Mouse (Mus musculus) MEL (cell line): ENCODE measurements around the gene Olfr267. TPM values are rescaled to one million over a fixed set of nuclear protein-coding genes. Genes with fewer than 3 reads are reported as not detected.

Experiments
- DNase-seq: peaks from one replicate; pipeline ENCODE4 v3.0.0; 2011; ENCODE audit warnings: low read depth, low spot score
- H3K27ac ChIP-seq: 2 replicates; pipeline ENCODE4 v1.5.1; 2012; ENCODE audit warnings: low read depth, mild to moderate bottlenecking, control low read depth, low read length, moderate library complexity; ENCODE audit not compliant: control insufficient read depth
- H3K27me3 ChIP-seq, 2 experiments: fragments of 150-350 bp in 1 of 2; sonication (generic) in 1 of 2; 2 replicates each; pipeline ENCODE4 v1.6.1; 2012; ENCODE audit warnings: low read length in 2 of 2, mild to moderate bottlenecking in 2 of 2, improper control_type of control experiment in 1 of 2, moderate library complexity in 1 of 2; ENCODE audit not compliant: insufficient read depth in 2 of 2, control insufficient read depth in 1 of 2
- H3K36me3 ChIP-seq, 2 experiments: 2 replicates each; pipeline ENCODE4 v1.6.1; 2012 to 2014; ENCODE audit warnings: low read length in 2 of 2, improper control_type of control experiment in 1 of 2, inconsistent platforms in 1 of 2, mild to moderate bottlenecking in 1 of 2; ENCODE audit not compliant: insufficient read depth in 2 of 2, control insufficient read depth in 1 of 2
- H3K4me1 ChIP-seq, 2 experiments: fragments of 150-350 bp in 1 of 2; sonication (generic) in 1 of 2; 2 replicates each; pipeline ENCODE4 v1.6.1; 2012; ENCODE audit warnings: low read length in 2 of 2, improper control_type of control experiment in 1 of 2, mild to moderate bottlenecking in 1 of 2; ENCODE audit not compliant: insufficient read depth in 2 of 2, control insufficient read depth in 1 of 2
- H3K4me3 ChIP-seq, 2 experiments: fragments of 150-350 bp in 1 of 2; sonication (generic) in 1 of 2; 2 replicates each; pipeline ENCODE4 v1.5.1; 2012; ENCODE audit warnings: low read depth in 2 of 2, low read length in 2 of 2, mild to moderate bottlenecking in 2 of 2, moderate library complexity in 2 of 2, control low read depth in 1 of 2, improper control_type of control experiment in 1 of 2; ENCODE audit not compliant: control insufficient read depth in 1 of 2, insufficient read depth in 1 of 2
- H3K79me2 ChIP-seq: 2 replicates; pipeline ENCODE4 v1.6.1; 2012; ENCODE audit warnings: mild to moderate bottlenecking, low read length, moderate library complexity; ENCODE audit not compliant: control insufficient read depth, poor library complexity, insufficient read depth
- H3K9ac ChIP-seq: 2 replicates; pipeline ENCODE4 v1.6.1; 2012; ENCODE audit warnings: low read depth, mild to moderate bottlenecking, control low read depth, low read length, moderate library complexity; ENCODE audit not compliant: control insufficient read depth, poor library complexity, severe bottlenecking
- H3K9me3 ChIP-seq: fragments of 150-350 bp; sonication (generic); replicated peaks from 2 replicates; pipeline ENCODE4 v1.6.1; 2012; ENCODE audit warnings: mild to moderate bottlenecking, low read length, improper control_type of control experiment, moderate library complexity; ENCODE audit not compliant: insufficient read depth
- BHLHE40 ChIP-seq: IDR thresholded peaks from 2 replicates; pipeline ENCODE4 v1.6.1; 2012; ENCODE audit warnings: low read depth, mild to moderate bottlenecking, inconsistent platforms, low read length, improper control_type of control experiment, borderline replicate concordance
- CTCF ChIP-seq, 3 experiments: IDR thresholded peaks in 2 of 3; conservative IDR thresholded peaks in 1 of 3; 2 replicates each; pipeline ENCODE4 v1.5.1; 2011 to 2012; ENCODE audit warnings: low read length in 3 of 3, low read depth in 2 of 3, mild to moderate bottlenecking in 2 of 3, improper control_type of control experiment in 1 of 3, inconsistent platforms in 1 of 3, mixed read lengths in 1 of 3, moderate library complexity in 1 of 3; ENCODE audit not compliant: control insufficient read depth in 1 of 3, insufficient read depth in 1 of 3, poor library complexity in 1 of 3, severe bottlenecking in 1 of 3
- E2F4 ChIP-seq: IDR thresholded peaks from 2 replicates; pipeline ENCODE4 v1.6.1; 2011; ENCODE audit warnings: low read depth, low read length, improper control_type of control experiment, borderline replicate concordance
- ELF1 ChIP-seq: IDR thresholded peaks from 2 replicates; pipeline ENCODE4 v1.6.1; 2014; ENCODE audit warnings: low read depth, mild to moderate bottlenecking, inconsistent platforms, low read length, improper control_type of control experiment, moderate library complexity
- ETS1 ChIP-seq: IDR thresholded peaks from 2 replicates; pipeline ENCODE4 v1.6.1; 2012; ENCODE audit warnings: low read depth, mild to moderate bottlenecking, inconsistent platforms, low read length, improper control_type of control experiment, moderate library complexity
- HCFC1 ChIP-seq: IDR thresholded peaks from 2 replicates; pipeline ENCODE4 v1.6.1; 2012; ENCODE audit warnings: low read depth, mild to moderate bottlenecking, inconsistent platforms, low read length, improper control_type of control experiment, moderate library complexity
- KAT2A ChIP-seq: conservative IDR thresholded peaks from 2 replicates; pipeline ENCODE4 v1.6.1; 2012; ENCODE audit warnings: low read depth, low read length, improper control_type of control experiment, inconsistent platforms
- MAFK ChIP-seq: IDR thresholded peaks from 2 replicates; pipeline ENCODE4 v1.6.1; 2011; ENCODE audit warnings: low read depth, mild to moderate bottlenecking, low read length, improper control_type of control experiment, borderline replicate concordance
- MAZ ChIP-seq: IDR thresholded peaks from 2 replicates; pipeline ENCODE4 v1.6.1; 2012; ENCODE audit warnings: low read depth, mild to moderate bottlenecking, inconsistent platforms, low read length, improper control_type of control experiment
- MXI1 ChIP-seq: IDR thresholded peaks from 2 replicates; pipeline ENCODE4 v1.6.1; 2011; ENCODE audit warnings: mild to moderate bottlenecking, low read depth, low read length, improper control_type of control experiment
- MYB ChIP-seq: IDR thresholded peaks from 2 replicates; pipeline ENCODE4 v1.6.1; 2011; ENCODE audit warnings: mild to moderate bottlenecking, low read depth, low read length, improper control_type of control experiment
- MYC ChIP-seq: IDR thresholded peaks from 2 replicates; pipeline ENCODE4 v1.6.1; 2011; ENCODE audit warnings: low read depth, mild to moderate bottlenecking, low read length, improper control_type of control experiment, moderate library complexity
- POLR2A ChIP-seq, 2 experiments: IDR thresholded peaks; 2 replicates each; pipeline ENCODE4 v1.6.1; 2011 to 2012; ENCODE audit warnings: low read length in 2 of 2, mild to moderate bottlenecking in 2 of 2, control low read depth in 1 of 2, improper control_type of control experiment in 1 of 2, low read depth in 1 of 2, moderate library complexity in 1 of 2; ENCODE audit not compliant: control insufficient read depth in 1 of 2, insufficient read depth in 1 of 2, poor library complexity in 1 of 2
- POLR2AphosphoS2 ChIP-seq: IDR thresholded peaks from 2 replicates; pipeline ENCODE4 v1.6.1; 2011; ENCODE audit warnings: low read length, improper control_type of control experiment
- POLR2AphosphoS5 ChIP-seq: IDR thresholded peaks from 2 replicates; pipeline ENCODE4 v1.6.1; 2012; ENCODE audit warnings: low read depth, borderline replicate concordance, mild to moderate bottlenecking, inconsistent platforms, low read length, moderate library complexity, mixed read lengths
- RAD21 ChIP-seq: IDR thresholded peaks from 2 replicates; pipeline ENCODE4 v1.6.1; 2011; ENCODE audit warnings: mild to moderate bottlenecking, low read depth, low read length, improper control_type of control experiment
- RCOR1 ChIP-seq: IDR thresholded peaks from 2 replicates; pipeline ENCODE4 v1.6.1; 2012; ENCODE audit warnings: low read depth, mild to moderate bottlenecking, inconsistent platforms, low read length, improper control_type of control experiment
- SIN3A ChIP-seq: IDR thresholded peaks from 2 replicates; pipeline ENCODE4 v1.6.1; 2012; ENCODE audit warnings: low read length, improper control_type of control experiment, inconsistent platforms
- SMC3 ChIP-seq: IDR thresholded peaks from 2 replicates; pipeline ENCODE4 v1.6.1; 2011; ENCODE audit warnings: low read depth, low read length, improper control_type of control experiment
- TAL1 ChIP-seq: IDR thresholded peaks from 2 replicates; pipeline ENCODE4 v1.6.1; 2012; ENCODE audit warnings: mild to moderate bottlenecking, inconsistent platforms, low read length, moderate library complexity, mixed read lengths
- TBP ChIP-seq: IDR thresholded peaks from 2 replicates; pipeline ENCODE4 v1.8.0; 2011; ENCODE audit warnings: low read depth, low read length, improper control_type of control experiment
- TCF12 ChIP-seq: IDR thresholded peaks from 2 replicates; pipeline ENCODE4 v1.6.1; 2014; ENCODE audit warnings: low read depth, mild to moderate bottlenecking, inconsistent platforms, low read length, improper control_type of control experiment, moderate library complexity
- UBTF ChIP-seq: IDR thresholded peaks from 2 replicates; pipeline ENCODE4 v1.6.1; 2012; ENCODE audit warnings: low read depth, mild to moderate bottlenecking, inconsistent platforms, low read length, improper control_type of control experiment, moderate library complexity, borderline replicate concordance; ENCODE audit not compliant: insufficient read depth
- USF1 ChIP-seq: IDR thresholded peaks from 2 replicates; pipeline ENCODE4 v1.6.1; 2014; ENCODE audit warnings: low read depth, mild to moderate bottlenecking, inconsistent platforms, low read length, improper control_type of control experiment, moderate library complexity
- USF2 ChIP-seq, 2 experiments: IDR thresholded peaks; 2 replicates each; pipeline ENCODE4 v1.6.1; 2011 to 2012; ENCODE audit warnings: improper control_type of control experiment in 2 of 2, low read length in 2 of 2, borderline replicate concordance in 1 of 2, inconsistent platforms in 1 of 2, low read depth in 1 of 2, mild to moderate bottlenecking in 1 of 2; ENCODE audit not compliant: insufficient read depth in 1 of 2
- ZC3H11A ChIP-seq: IDR thresholded peaks from 2 replicates; pipeline ENCODE4 v1.6.1; 2012; ENCODE audit warnings: low read depth, mild to moderate bottlenecking, inconsistent platforms, low read length, improper control_type of control experiment
- ZNF384 ChIP-seq: IDR thresholded peaks from 2 replicates; pipeline ENCODE4 v1.6.1; 2012; ENCODE audit warnings: low read depth, mild to moderate bottlenecking, inconsistent platforms, low read length, improper control_type of control experiment
- polyA plus RNA-seq, 2 experiments: library from polyadenylated mRNA; stranded (reverse) in 1 of 2; unstranded in 1 of 2; fragments of >175 nt in 1 of 2; fragments of >200 nt in 1 of 2; gene quantifications; 2 replicates each; pipeline versions ENCODE4 v1.2.1 to v1.2.4; 2012; ENCODE audit warnings: low replicate concordance in 2 of 2, low read depth in 1 of 2; ENCODE audit not compliant: insufficient read length in 2 of 2, insufficient read depth in 1 of 2, missing spikeins in 1 of 2
- total RNA-seq: library from RNA; depleted of rRNA; stranded (reverse); fragments of 300-350 nt; gene quantifications from 2 replicates; pipeline ENCODE4 v1.2.3, GENCODE M21; 2012

Gene Olfr267
- total and polyA plus RNA-seq, 3 experiments, result 0.08 TPM; not detected in 2

DNA sequence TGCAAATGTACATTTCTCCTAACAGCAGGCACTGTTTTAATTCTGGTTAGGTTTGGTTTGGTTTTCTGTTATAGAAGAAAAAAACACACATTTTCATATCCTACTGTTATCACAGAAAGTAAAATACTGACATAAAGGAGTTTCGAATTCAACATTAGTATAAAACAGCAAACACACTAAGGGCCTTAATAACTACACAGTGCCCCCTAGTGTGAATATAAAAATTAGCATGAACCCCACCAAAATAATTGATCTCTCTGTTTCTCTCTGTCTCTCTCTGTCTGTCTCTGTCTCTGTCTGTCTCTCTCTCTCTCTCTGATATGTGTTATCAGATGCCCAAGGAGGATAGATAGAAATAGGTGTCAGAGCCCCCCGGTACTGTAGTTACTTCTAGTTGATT lies 38.0 kb downstream of the Olfr267 start:
- TF ChIP-seq HCFC1, result no peak
- peak; percentile 73 for TF ChIP-seq RAD21
- TF ChIP-seq TAL1, result no peak
- TF ChIP-seq KAT2A, result no peak
- TF ChIP-seq POLR2A (IDR thresholded peaks at IDR 0.05; ENCODE audit: control insufficient read depth in 1 of 2, insufficient read depth in 1 of 2, low read depth in 1 of 2, low read length in 2 of 2, poor library complexity in 1 of 2), result no peak
- TF ChIP-seq MAFK, result no peak
- peak; percentile 53 for TF ChIP-seq ZC3H11A
- no peak for TF ChIP-seq MAZ
- TF ChIP-seq POLR2AphosphoS2, result no peak
- TF ChIP-seq SIN3A, result no peak
- peak in 2 of 3 experiments; percentile 37 to 65; a peak in 4 of 6 replicates for TF ChIP-seq CTCF (IDR thresholded peaks at IDR 0.05 in 2 of 3, conservative IDR thresholded peaks at IDR 0.05 in 1 of 3; ENCODE audit: control insufficient read depth in 1 of 3, insufficient read depth in 1 of 3, low read depth in 2 of 3, low read length in 3 of 3, poor library complexity in 1 of 3, severe bottlenecking in 1 of 3)
- no peak for TF ChIP-seq TCF12
- peak; percentile 71 for TF ChIP-seq SMC3
- TF ChIP-seq ZNF384, result peak; percentile 31
- TF ChIP-seq, all 39 proteins: peak for 5
- Histone ChIP-seq H3K9ac (no peak overlapping the region), H3K36me3 (no peaks in the 10 kb centered on the region; a peak in 1 of 4 replicates)

DNA sequence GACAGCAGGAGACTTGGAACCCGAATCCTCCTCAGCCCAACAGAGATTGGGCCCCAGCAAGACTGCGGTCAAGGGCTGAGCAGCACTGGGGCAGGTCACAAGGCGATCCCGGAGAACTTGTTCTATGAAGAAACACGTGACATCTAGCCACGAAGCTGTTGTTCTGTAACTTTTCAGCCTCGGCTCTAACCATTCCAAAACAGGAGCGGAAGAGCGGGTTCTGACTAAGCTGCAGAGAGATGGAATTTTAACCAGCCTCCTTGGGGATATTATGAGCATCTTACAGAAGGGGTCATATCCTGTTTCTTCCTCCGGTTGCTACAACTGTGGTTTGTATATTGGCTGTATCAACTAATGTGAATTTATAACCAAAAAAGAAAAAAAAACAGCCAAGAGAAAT lies 38.4 kb downstream of the Olfr267 start:
- no peak overlapping the region for H3K9ac ChIP-seq
- no peaks in the 10 kb centered on the region; a peak in 1 of 4 replicates for H3K36me3 ChIP-seq
- H3K27ac ChIP-seq, result no peak overlapping the region
- H3K79me2 ChIP-seq, result no peaks in the 10 kb centered on the region
- no peak for TF ChIP-seq TAL1
- TF ChIP-seq MYB, result no peak
- no peak for TF ChIP-seq ZC3H11A
- TF ChIP-seq MYC, result no peak
- no peak for TF ChIP-seq POLR2AphosphoS5
- no peak for TF ChIP-seq ELF1
- TF ChIP-seq BHLHE40, result no peak
- no peak for TF ChIP-seq E2F4
- TF ChIP-seq USF1, result no peak
- no peak for TF ChIP-seq TCF12
- no peak for TF ChIP-seq ETS1
- TF ChIP-seq MXI1, result no peak
- TF ChIP-seq UBTF, result no peak
- no peak for TF ChIP-seq USF2 (IDR thresholded peaks at IDR 0.05; ENCODE audit: borderline replicate concordance in 1 of 2, insufficient read depth in 1 of 2, low read depth in 1 of 2, low read length in 2 of 2)
- no peak for TF ChIP-seq TBP
- TF ChIP-seq RAD21, result no peak
- TF ChIP-seq RCOR1, result no peak
- no peak for TF ChIP-seq SMC3
- no peaks in the 10 kb centered on the region for H3K4me1 ChIP-seq
- DNase-seq, result no peak
- peaks cover 0 to 3% of the 10 kb centered on the region in 2 experiments; a peak in 2 of 4 replicates for H3K27me3 ChIP-seq
- no peaks in the 10 kb centered on the region for H3K9me3 ChIP-seq
- no peak overlapping the region for H3K4me3 ChIP-seq

More for the DNA sequence above, 38.0 kb downstream of the Olfr267 start:
- H3K79me2 ChIP-seq, result no peaks in the 10 kb centered on the region
- H3K4me3 ChIP-seq, result no peak overlapping the region
- H3K27me3 ChIP-seq, result peaks cover 0 to 3% of the 10 kb centered on the region in 2 experiments; a peak in 2 of 4 replicates
- H3K9me3 ChIP-seq, result no peaks in the 10 kb centered on the region
- no peak overlapping the region for H3K27ac ChIP-seq
- peak; percentile 43 for DNase-seq
- no peaks in the 10 kb centered on the region for H3K4me1 ChIP-seq
